Mouse (Mus musculus) erythroblast, embryonic 14.5 days (primary cell): ENCODE data around the gene Gal.

Experiments
- GATA1 ChIP-seq: IDR thresholded peaks from 2 replicates; pipeline ENCODE4 v1.6.1; 2012; ENCODE audit warnings: low read length, inconsistent platforms, mixed read lengths
- TAL1 ChIP-seq: IDR thresholded peaks from 3 replicates; pipeline ENCODE4 v1.6.1; 2012; ENCODE audit warnings: low read length, inconsistent platforms, mixed read lengths

DNA sequence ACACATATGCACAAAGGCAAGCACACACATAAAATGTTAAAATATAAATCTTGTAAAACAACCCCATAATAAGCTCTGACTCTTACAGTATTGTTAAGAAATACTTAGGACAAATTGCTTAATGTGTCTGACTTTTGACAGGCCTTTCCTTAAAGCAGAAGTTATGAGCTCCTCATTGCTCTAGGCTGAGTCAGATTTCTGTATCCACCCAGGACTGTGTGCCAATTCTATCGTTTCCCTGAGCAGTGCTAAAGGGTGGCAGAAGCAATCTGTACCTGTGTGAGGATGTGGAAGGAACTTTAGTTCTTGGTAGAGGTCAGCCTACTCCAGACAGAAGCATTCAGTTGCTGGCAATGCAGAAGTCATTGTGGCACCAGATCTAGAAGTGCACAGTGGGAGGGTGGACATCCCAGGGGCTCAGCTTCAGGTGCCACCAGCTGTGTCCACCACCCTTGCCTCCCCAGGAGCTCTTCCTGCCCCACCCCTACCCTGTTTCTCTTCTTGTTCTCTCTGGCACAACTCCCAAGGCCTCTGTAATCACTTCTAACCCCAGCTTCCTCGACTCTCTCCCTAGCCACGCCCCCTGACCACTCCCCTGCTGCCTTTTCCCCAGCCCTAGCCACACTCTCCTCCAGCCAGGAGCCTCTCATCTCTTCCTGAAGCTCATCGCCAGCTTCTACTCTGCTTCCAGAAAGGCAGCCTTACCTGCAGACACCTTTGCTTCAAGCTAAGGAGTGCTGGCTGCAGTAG is 37.2 kb downstream of the Gal start:
- TF ChIP-seq GATA1 (no peak), TAL1 (no peak)
